Mouse (Mus musculus): Measurements from ENCODE around the gene Vmn1r226. TPM values are rescaled to one million over a fixed set of nuclear protein-coding genes. Genes with fewer than 3 reads are reported as not detected.

Gene Vmn1r226
- not detected in 2 replicates for total RNA-seq (2017)

DNA sequence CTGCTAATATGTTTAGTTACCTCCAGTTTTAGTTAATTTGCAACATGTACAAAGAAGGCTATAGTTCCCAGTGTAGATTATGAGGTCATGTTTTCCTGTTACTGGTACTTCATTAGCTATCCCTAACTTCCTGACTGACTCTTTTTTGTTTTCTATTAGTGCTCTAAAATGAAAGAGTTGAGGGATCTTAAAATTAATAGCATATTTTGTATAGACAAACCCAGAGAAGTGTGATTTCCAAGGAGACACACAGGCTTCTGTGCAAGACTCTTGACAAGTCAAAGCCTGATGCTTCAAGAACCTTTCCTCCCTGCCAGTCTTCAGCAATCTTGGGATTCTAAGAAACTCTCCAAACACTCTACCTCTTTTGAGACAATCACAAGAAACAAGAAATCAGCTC, at the start of gene Vmn1r226:
TSS of gene Vmn1r226 (plus strand) at position 301 of the 400 bp plus-strand sequence.
- no peak for ATAC-seq (replicated peaks in 1 of 2; ENCODE audit: insufficient read depth in 1 of 2, low FRiP score in 2 of 2, low TSS enrichment in 1 of 2, low read depth in 1 of 2, poor library complexity in 2 of 2, severe bottlenecking in 2 of 2)

DNA sequence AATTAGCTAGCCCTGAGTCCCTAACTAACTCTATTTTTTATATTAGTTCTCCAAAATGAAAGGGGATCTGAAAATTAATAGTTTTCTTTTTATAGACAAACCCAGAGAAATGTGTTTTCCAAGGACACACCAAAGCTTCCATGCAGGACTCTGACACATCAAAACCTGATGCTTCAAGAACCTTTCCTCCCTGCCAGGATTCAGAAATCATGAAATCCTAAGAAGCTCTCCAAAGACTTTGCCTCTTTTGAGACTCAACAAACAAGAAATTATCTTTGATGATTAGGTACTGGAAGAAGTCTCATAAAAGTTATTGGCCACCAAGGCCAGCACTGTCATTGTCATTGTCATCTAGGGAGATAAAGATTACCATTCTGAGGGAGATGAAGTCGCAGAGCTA, 46.9 kb downstream of the Vmn1r226 start, which contains the start of gene Vmn1r227:
TSS of gene Vmn1r227 (plus strand) at position 301 of the 400 bp plus-strand sequence.
- no peak for ATAC-seq (replicated peaks in 1 of 2; ENCODE audit: insufficient read depth in 1 of 2, low FRiP score in 2 of 2, low TSS enrichment in 1 of 2, low read depth in 1 of 2, poor library complexity in 2 of 2, severe bottlenecking in 2 of 2)

Other genes with a start within 250 kb of the Vmn1r226 start
- gene Vmn2r108, start 201.5 kb upstream of the Vmn1r226 start, total RNA-seq (2017), result not detected in 2 replicates
- not detected in 2 replicates for gene Vmn1r225, start 184.7 kb upstream of the Vmn1r226 start, total RNA-seq (2017)
- gene Vmn2r109, start 118.1 kb upstream of the Vmn1r226 start, total RNA-seq (2017), result not detected in 2 replicates
- not detected in 2 replicates for gene Vmn2r110, start 86.4 kb upstream of the Vmn1r226 start, total RNA-seq (2017)
- gene Fpr-rs3, start 58.0 kb upstream of the Vmn1r226 start, total RNA-seq (2017), result not detected in 2 replicates
- not detected in 2 replicates for gene Vmn1r227, start 47.0 kb downstream of the Vmn1r226 start, total RNA-seq (2017)
- gene Vmn1r228, start 103.3 kb downstream of the Vmn1r226 start, total RNA-seq (2017), result not detected in 2 replicates
- gene Vmn1r229, start 128.7 kb downstream of the Vmn1r226 start, total RNA-seq (2017), result not detected in 2 replicates
- gene Vmn1r230, start 157.6 kb downstream of the Vmn1r226 start, total RNA-seq (2017), result not detected in 2 replicates
- gene Vmn1r231, start 222.2 kb downstream of the Vmn1r226 start, total RNA-seq (2017), result not detected in 2 replicates
- gene Vmn1r232, start 236.9 kb downstream of the Vmn1r226 start, total RNA-seq (2017), result not detected in 2 replicates